Mouse (Mus musculus) MEL (cell line): Measurements from ENCODE around the gene Vstm5. TPM values are rescaled to one million over a fixed set of nuclear protein-coding genes. Genes with fewer than 3 reads are reported as not detected.

Experiments used
- DNase-seq: peaks from one replicate; pipeline ENCODE4 v3.0.0; 2011; ENCODE audit warnings: low read depth, low spot score
- H3K27ac ChIP-seq: 2 replicates; pipeline ENCODE4 v1.5.1; 2012; ENCODE audit warnings: low read depth, mild to moderate bottlenecking, control low read depth, low read length, moderate library complexity; ENCODE audit not compliant: control insufficient read depth
- H3K27me3 ChIP-seq, 2 experiments: fragments of 150-350 bp in 1 of 2; sonication (generic) in 1 of 2; 2 replicates each; pipeline ENCODE4 v1.6.1; 2012; ENCODE audit warnings: low read length in 2 of 2, mild to moderate bottlenecking in 2 of 2, improper control_type of control experiment in 1 of 2, moderate library complexity in 1 of 2; ENCODE audit not compliant: insufficient read depth in 2 of 2, control insufficient read depth in 1 of 2
- H3K36me3 ChIP-seq, 2 experiments: 2 replicates each; pipeline ENCODE4 v1.6.1; 2012 to 2014; ENCODE audit warnings: low read length in 2 of 2, improper control_type of control experiment in 1 of 2, inconsistent platforms in 1 of 2, mild to moderate bottlenecking in 1 of 2; ENCODE audit not compliant: insufficient read depth in 2 of 2, control insufficient read depth in 1 of 2
- H3K4me1 ChIP-seq, 2 experiments: fragments of 150-350 bp in 1 of 2; sonication (generic) in 1 of 2; 2 replicates each; pipeline ENCODE4 v1.6.1; 2012; ENCODE audit warnings: low read length in 2 of 2, improper control_type of control experiment in 1 of 2, mild to moderate bottlenecking in 1 of 2; ENCODE audit not compliant: insufficient read depth in 2 of 2, control insufficient read depth in 1 of 2
- H3K4me3 ChIP-seq, 2 experiments: fragments of 150-350 bp in 1 of 2; sonication (generic) in 1 of 2; 2 replicates each; pipeline ENCODE4 v1.5.1; 2012; ENCODE audit warnings: low read depth in 2 of 2, low read length in 2 of 2, mild to moderate bottlenecking in 2 of 2, moderate library complexity in 2 of 2, control low read depth in 1 of 2, improper control_type of control experiment in 1 of 2; ENCODE audit not compliant: control insufficient read depth in 1 of 2, insufficient read depth in 1 of 2
- H3K79me2 ChIP-seq: 2 replicates; pipeline ENCODE4 v1.6.1; 2012; ENCODE audit warnings: mild to moderate bottlenecking, low read length, moderate library complexity; ENCODE audit not compliant: control insufficient read depth, poor library complexity, insufficient read depth
- H3K9ac ChIP-seq: 2 replicates; pipeline ENCODE4 v1.6.1; 2012; ENCODE audit warnings: low read depth, mild to moderate bottlenecking, control low read depth, low read length, moderate library complexity; ENCODE audit not compliant: control insufficient read depth, poor library complexity, severe bottlenecking
- H3K9me3 ChIP-seq: fragments of 150-350 bp; sonication (generic); replicated peaks from 2 replicates; pipeline ENCODE4 v1.6.1; 2012; ENCODE audit warnings: mild to moderate bottlenecking, low read length, improper control_type of control experiment, moderate library complexity; ENCODE audit not compliant: insufficient read depth
- BHLHE40 ChIP-seq: IDR thresholded peaks from 2 replicates; pipeline ENCODE4 v1.6.1; 2012; ENCODE audit warnings: low read depth, mild to moderate bottlenecking, inconsistent platforms, low read length, improper control_type of control experiment, borderline replicate concordance
- CHD1 ChIP-seq: IDR thresholded peaks from 2 replicates; pipeline ENCODE4 v1.6.1; 2012; ENCODE audit warnings: low read depth, mild to moderate bottlenecking, inconsistent platforms, low read length, improper control_type of control experiment
- CTCF ChIP-seq, 3 experiments: IDR thresholded peaks in 2 of 3; conservative IDR thresholded peaks in 1 of 3; 2 replicates each; pipeline ENCODE4 v1.5.1; 2011 to 2012; ENCODE audit warnings: low read length in 3 of 3, low read depth in 2 of 3, mild to moderate bottlenecking in 2 of 3, improper control_type of control experiment in 1 of 3, inconsistent platforms in 1 of 3, mixed read lengths in 1 of 3, moderate library complexity in 1 of 3; ENCODE audit not compliant: control insufficient read depth in 1 of 3, insufficient read depth in 1 of 3, poor library complexity in 1 of 3, severe bottlenecking in 1 of 3
- E2F4 ChIP-seq: IDR thresholded peaks from 2 replicates; pipeline ENCODE4 v1.6.1; 2011; ENCODE audit warnings: low read depth, low read length, improper control_type of control experiment, borderline replicate concordance
- EP300 ChIP-seq, 2 experiments: IDR thresholded peaks; 2 replicates each; pipeline ENCODE4 v1.6.1; 2011; ENCODE audit warnings: improper control_type of control experiment in 2 of 2, low read length in 2 of 2, low read depth in 1 of 2, mild to moderate bottlenecking in 1 of 2
- ETS1 ChIP-seq: IDR thresholded peaks from 2 replicates; pipeline ENCODE4 v1.6.1; 2012; ENCODE audit warnings: low read depth, mild to moderate bottlenecking, inconsistent platforms, low read length, improper control_type of control experiment, moderate library complexity
- GATA1 ChIP-seq: IDR thresholded peaks from 2 replicates; pipeline ENCODE4 v1.6.1; 2011; ENCODE audit warnings: low read depth, low read length, improper control_type of control experiment
- HCFC1 ChIP-seq: IDR thresholded peaks from 2 replicates; pipeline ENCODE4 v1.6.1; 2012; ENCODE audit warnings: low read depth, mild to moderate bottlenecking, inconsistent platforms, low read length, improper control_type of control experiment, moderate library complexity
- JUND ChIP-seq: IDR thresholded peaks from 2 replicates; pipeline ENCODE4 v1.6.1; 2011; ENCODE audit warnings: low read depth, mild to moderate bottlenecking, improper control_type of control experiment, low read length
- MAFK ChIP-seq: IDR thresholded peaks from 2 replicates; pipeline ENCODE4 v1.6.1; 2011; ENCODE audit warnings: low read depth, mild to moderate bottlenecking, low read length, improper control_type of control experiment, borderline replicate concordance
- MAX ChIP-seq: IDR thresholded peaks from 2 replicates; pipeline ENCODE4 v1.6.1; 2011; ENCODE audit warnings: low read length, improper control_type of control experiment
- MAZ ChIP-seq: IDR thresholded peaks from 2 replicates; pipeline ENCODE4 v1.6.1; 2012; ENCODE audit warnings: low read depth, mild to moderate bottlenecking, inconsistent platforms, low read length, improper control_type of control experiment
- MEF2A ChIP-seq: IDR thresholded peaks from 2 replicates; pipeline ENCODE4 v1.6.1; 2014; ENCODE audit warnings: low read depth, mild to moderate bottlenecking, inconsistent platforms, low read length, improper control_type of control experiment; ENCODE audit not compliant: poor library complexity, insufficient replicate concordance, severe bottlenecking; ENCODE audit errors: extremely low read depth
- MXI1 ChIP-seq: IDR thresholded peaks from 2 replicates; pipeline ENCODE4 v1.6.1; 2011; ENCODE audit warnings: mild to moderate bottlenecking, low read depth, low read length, improper control_type of control experiment
- NELFE ChIP-seq: IDR thresholded peaks from 2 replicates; pipeline ENCODE4 v1.6.1; 2011; ENCODE audit warnings: low read depth, low read length, improper control_type of control experiment
- NRF1 ChIP-seq: IDR thresholded peaks from 2 replicates; pipeline ENCODE4 v1.6.1; 2014; ENCODE audit warnings: low read depth, mild to moderate bottlenecking, inconsistent platforms, low read length, improper control_type of control experiment, moderate library complexity; ENCODE audit not compliant: poor library complexity, insufficient read depth, severe bottlenecking
- POLR2AphosphoS2 ChIP-seq: IDR thresholded peaks from 2 replicates; pipeline ENCODE4 v1.6.1; 2011; ENCODE audit warnings: low read length, improper control_type of control experiment
- SMC3 ChIP-seq: IDR thresholded peaks from 2 replicates; pipeline ENCODE4 v1.6.1; 2011; ENCODE audit warnings: low read depth, low read length, improper control_type of control experiment
- TAL1 ChIP-seq: IDR thresholded peaks from 2 replicates; pipeline ENCODE4 v1.6.1; 2012; ENCODE audit warnings: mild to moderate bottlenecking, inconsistent platforms, low read length, moderate library complexity, mixed read lengths
- TBP ChIP-seq: IDR thresholded peaks from 2 replicates; pipeline ENCODE4 v1.8.0; 2011; ENCODE audit warnings: low read depth, low read length, improper control_type of control experiment
- TCF12 ChIP-seq: IDR thresholded peaks from 2 replicates; pipeline ENCODE4 v1.6.1; 2014; ENCODE audit warnings: low read depth, mild to moderate bottlenecking, inconsistent platforms, low read length, improper control_type of control experiment, moderate library complexity
- ZNF384 ChIP-seq: IDR thresholded peaks from 2 replicates; pipeline ENCODE4 v1.6.1; 2012; ENCODE audit warnings: low read depth, mild to moderate bottlenecking, inconsistent platforms, low read length, improper control_type of control experiment
- polyA plus RNA-seq, 2 experiments: library from polyadenylated mRNA; stranded (reverse) in 1 of 2; unstranded in 1 of 2; fragments of >175 nt in 1 of 2; fragments of >200 nt in 1 of 2; gene quantifications; 2 replicates each; pipeline versions ENCODE4 v1.2.1 to v1.2.4; 2012; ENCODE audit warnings: low replicate concordance in 2 of 2, low read depth in 1 of 2; ENCODE audit not compliant: insufficient read length in 2 of 2, insufficient read depth in 1 of 2, missing spikeins in 1 of 2
- total RNA-seq: library from RNA; depleted of rRNA; stranded (reverse); fragments of 300-350 nt; gene quantifications from 2 replicates; pipeline ENCODE4 v1.2.3, GENCODE M21; 2012

Gene Vstm5
- total and polyA plus RNA-seq, 3 experiments, result 23.5 to 27.0 TPM; not detected in 1

DNA sequence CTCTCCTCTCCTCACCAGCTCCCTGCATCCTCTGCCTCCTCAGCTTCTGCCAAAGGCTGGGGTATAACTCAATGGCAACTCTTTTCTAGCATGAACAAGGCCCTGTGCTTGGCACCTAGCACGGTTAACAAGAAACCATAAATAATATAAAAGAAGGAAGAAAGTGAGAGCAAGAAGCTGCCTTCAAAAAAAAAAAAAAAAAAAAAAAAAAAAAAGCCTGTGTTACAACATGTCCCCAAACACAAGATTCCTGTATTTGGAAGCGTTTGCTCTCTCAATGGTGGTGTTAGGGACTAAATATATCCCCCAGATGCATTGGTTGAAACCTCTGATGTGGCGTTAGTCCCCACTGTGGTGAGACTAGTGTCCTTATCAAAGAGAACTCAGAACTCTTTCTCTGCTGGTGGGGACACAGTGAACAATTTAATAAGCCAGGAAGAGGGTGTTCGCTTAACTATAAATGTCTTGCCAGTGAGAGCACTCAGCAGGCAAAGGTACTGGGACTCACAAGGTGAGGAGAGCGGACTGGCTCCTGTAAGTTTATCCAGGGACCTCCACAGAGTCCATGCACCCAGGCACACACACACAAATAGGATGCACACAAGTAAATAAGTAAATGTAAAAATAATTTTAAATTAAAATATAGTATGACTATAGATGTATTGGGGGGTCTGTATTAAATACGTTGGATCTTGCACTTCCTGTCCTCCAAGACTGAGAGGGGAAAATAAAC, 2.2 kb downstream of the Vstm5 start:
- H3K9me3 ChIP-seq, result no peaks in the 10 kb centered on the region
- H3K27me3 ChIP-seq, result no peaks in the 10 kb centered on the region
- H3K4me1 ChIP-seq, result peaks cover 24 to 32% of the 10 kb centered on the region in 2 experiments
- TF ChIP-seq CHD1 (peak; percentile 96), TBP (peak; percentile 64; the same call in 1 of the 2 replicates), EP300 (IDR thresholded peaks at IDR 0.05; ENCODE audit: low read depth in 1 of 2, low read length in 2 of 2) (peak; percentile 71 to 80), CTCF (IDR thresholded peaks at IDR 0.05 in 2 of 3, conservative IDR thresholded peaks at IDR 0.05 in 1 of 3; ENCODE audit: control insufficient read depth in 1 of 3, insufficient read depth in 1 of 3, low read depth in 2 of 3, low read length in 3 of 3, poor library complexity in 1 of 3, severe bottlenecking in 1 of 3) (no peak), SMC3 (no peak), BHLHE40 (no peak; the same call in 1 of the 2 replicates), NELFE (no peak; the same call in 1 of the 2 replicates), TAL1 (no peak), GATA1 (peak; percentile 75), JUND (peak; percentile 72; the same call in 1 of the 2 replicates), MAX (no peak), MAZ (peak; percentile 63; the same call in 1 of the 2 replicates), POLR2AphosphoS2 (no peak), MEF2A (no peak), MXI1 (peak; percentile 13; the same call in 1 of the 2 replicates), ZNF384 (peak; percentile 98), E2F4 (no peak), NRF1 (no peak), ETS1 (peak; percentile 37), MAFK (no peak), TCF12 (peak; percentile 46; the same call in 1 of the 2 replicates), HCFC1 (0 out of 2 replicates have a peak, but pooled peaks have one; percentile 10)
- TF ChIP-seq, all 39 proteins: peak for 11
- H3K27ac ChIP-seq, result peak overlapping the region; percentile 40; the same call in 1 of the 2 replicates
- peak overlapping the region; percentile 37 for H3K9ac ChIP-seq
- DNase-seq, result peak; percentile 90
- H3K4me3 ChIP-seq, result peak overlapping the region; percentile 6 to 18; a peak in 3 of 4 replicates
- peaks cover 0 to 28% of the 10 kb centered on the region in 2 experiments; a peak in 2 of 4 replicates for H3K36me3 ChIP-seq
- H3K79me2 ChIP-seq, result peaks cover 13% of the 10 kb centered on the region
